Mouse (Mus musculus): ENCODE measurements around the gene Rgs3. TPM values are rescaled to one million over a fixed set of nuclear protein-coding genes. Genes with fewer than 3 reads are reported as not detected.

Rgs3 gene
- polyA plus RNA-seq, 1 experiment = 43.1 TPM

- Histone ChIP-seq H3K4me1 (ENCODE audit: control insufficient read depth, insufficient read depth, low read length) (no peaks in the 10 kb centered on the region), H3K27me3 (replicated peaks; ENCODE audit: control insufficient read depth, insufficient read depth, low read length) (no peaks in the 10 kb centered on the region), H3K36me3 (ENCODE audit: control insufficient read depth, insufficient read depth, low read length) (no peaks in the 10 kb centered on the region), H3K27ac (ENCODE audit: insufficient read depth, low read depth, low read length) (no peak overlapping the region), H3K4me3 (ENCODE audit: insufficient read depth, low read depth, low read length) (no peak overlapping the region)
- TF ChIP-seq CTCF (conservative IDR thresholded peaks at IDR 0.05; ENCODE audit: insufficient read depth, insufficient read length, low read depth, low read length) = no peak
- no peak for TF ChIP-seq POLR2A (IDR thresholded peaks at IDR 0.05; ENCODE audit: low read depth, low read length)
- DNase-seq = no peak
Measured at GRCm38 (mm10) chr4:62544801-62545200, 14.8 kb upstream of the Rgs3 start.

- no peaks in the 10 kb centered on the region for H3K4me1 ChIP-seq (ENCODE audit: control insufficient read depth, insufficient read depth, low read length)
- DNase-seq = no peak
- TF ChIP-seq POLR2A (IDR thresholded peaks at IDR 0.05; ENCODE audit: low read depth, low read length) = no peak
- TF ChIP-seq CTCF (conservative IDR thresholded peaks at IDR 0.05; ENCODE audit: insufficient read depth, insufficient read length, low read depth, low read length) = no peak
- H3K4me3 ChIP-seq (ENCODE audit: insufficient read depth, low read depth, low read length) = no peak overlapping the region
- H3K36me3 ChIP-seq (ENCODE audit: control insufficient read depth, insufficient read depth, low read length) = no peaks in the 10 kb centered on the region
- no peaks in the 10 kb centered on the region for H3K27me3 ChIP-seq (replicated peaks; ENCODE audit: control insufficient read depth, insufficient read depth, low read length)
- no peak overlapping the region for H3K27ac ChIP-seq (ENCODE audit: insufficient read depth, low read depth, low read length)
- whole genome bisulfite sequencing = 79% methylated on average over 7 of the region's 7 CpGs
Measured at GRCm38 (mm10) chr4:62551966-62552365, 7.7 kb upstream of the Rgs3 start.

- 46% methylated on average over 3 of the region's 3 CpGs for WGBS
- Histone ChIP-seq H3K27me3 (replicated peaks; ENCODE audit: control insufficient read depth, insufficient read depth, low read length) (no peaks in the 10 kb centered on the region), H3K27ac (ENCODE audit: insufficient read depth, low read depth, low read length) (no peak overlapping the region), H3K36me3 (ENCODE audit: control insufficient read depth, insufficient read depth, low read length) (no peaks in the 10 kb centered on the region), H3K4me1 (ENCODE audit: control insufficient read depth, insufficient read depth, low read length) (no peaks in the 10 kb centered on the region), H3K4me3 (ENCODE audit: insufficient read depth, low read depth, low read length) (no peak overlapping the region)
- DNase-seq = no peak
- TF ChIP-seq POLR2A (IDR thresholded peaks at IDR 0.05; ENCODE audit: low read depth, low read length) = no peak
- TF ChIP-seq CTCF (conservative IDR thresholded peaks at IDR 0.05; ENCODE audit: insufficient read depth, insufficient read length, low read depth, low read length) = no peak
Measured at GRCm38 (mm10) chr4:62557436-62557835, 2.2 kb upstream of the Rgs3 start.

- 25% methylated on average over 4 of the region's 4 CpGs for WGBS
- no peaks in the 10 kb centered on the region for H3K4me1 ChIP-seq (ENCODE audit: control insufficient read depth, insufficient read depth, low read length)
- H3K4me3 ChIP-seq (ENCODE audit: insufficient read depth, low read depth, low read length) = no peak overlapping the region
- no peaks in the 10 kb centered on the region for H3K36me3 ChIP-seq (ENCODE audit: control insufficient read depth, insufficient read depth, low read length)
- H3K27me3 ChIP-seq (replicated peaks; ENCODE audit: control insufficient read depth, insufficient read depth, low read length) = no peaks in the 10 kb centered on the region
- no peak overlapping the region for H3K27ac ChIP-seq (ENCODE audit: insufficient read depth, low read depth, low read length)
- peak; percentile 84 for DNase-seq
- TF ChIP-seq CTCF (conservative IDR thresholded peaks at IDR 0.05; ENCODE audit: insufficient read depth, insufficient read length, low read depth, low read length) (peak; percentile 19; the same call in 1 of the 2 replicates), POLR2A (IDR thresholded peaks at IDR 0.05; ENCODE audit: low read depth, low read length) (no peak)
Measured at GRCm38 (mm10) chr4:62560963-62561629, 1.4 kb downstream of the Rgs3 start.

GRCm38 (mm10) chr4:62561630-62562001 lies 2.0 kb downstream of the Rgs3 start:
- Histone ChIP-seq H3K27ac (ENCODE audit: insufficient read depth, low read depth, low read length) (no peak overlapping the region), H3K4me3 (ENCODE audit: insufficient read depth, low read depth, low read length) (no peak overlapping the region), H3K27me3 (replicated peaks; ENCODE audit: control insufficient read depth, insufficient read depth, low read length) (no peaks in the 10 kb centered on the region), H3K4me1 (ENCODE audit: control insufficient read depth, insufficient read depth, low read length) (no peaks in the 10 kb centered on the region), H3K36me3 (ENCODE audit: control insufficient read depth, insufficient read depth, low read length) (no peaks in the 10 kb centered on the region)
- DNase-seq = no peak
- 62% methylated on average over 3 of the region's 3 CpGs for WGBS
- TF ChIP-seq CTCF (conservative IDR thresholded peaks at IDR 0.05; ENCODE audit: insufficient read depth, insufficient read length, low read depth, low read length) (no peak), POLR2A (IDR thresholded peaks at IDR 0.05; ENCODE audit: low read depth, low read length) (no peak)

- no peaks in the 10 kb centered on the region for H3K4me1 ChIP-seq (ENCODE audit: control insufficient read depth, insufficient read depth, low read length)
- no peak overlapping the region for H3K4me3 ChIP-seq (ENCODE audit: insufficient read depth, low read depth, low read length)
- DNase-seq = no peak
- TF ChIP-seq CTCF (conservative IDR thresholded peaks at IDR 0.05; ENCODE audit: insufficient read depth, insufficient read length, low read depth, low read length) (no peak), POLR2A (IDR thresholded peaks at IDR 0.05; ENCODE audit: low read depth, low read length) (no peak)
- no peak overlapping the region for H3K27ac ChIP-seq (ENCODE audit: insufficient read depth, low read depth, low read length)
- H3K27me3 ChIP-seq (replicated peaks; ENCODE audit: control insufficient read depth, insufficient read depth, low read length) = no peaks in the 10 kb centered on the region
- no peaks in the 10 kb centered on the region for H3K36me3 ChIP-seq (ENCODE audit: control insufficient read depth, insufficient read depth, low read length)
- 67% methylated on average over 4 of the region's 4 CpGs for WGBS
Measured at GRCm38 (mm10) chr4:62562006-62562405, 2.4 kb downstream of the Rgs3 start.

- H3K36me3 ChIP-seq (ENCODE audit: control insufficient read depth, insufficient read depth, low read length) = no peaks in the 10 kb centered on the region
- no peak overlapping the region for H3K27ac ChIP-seq (ENCODE audit: insufficient read depth, low read depth, low read length)
- WGBS = 55% methylated on average over 4 of the region's 4 CpGs
- H3K4me3 ChIP-seq (ENCODE audit: insufficient read depth, low read depth, low read length) = no peak overlapping the region
- H3K27me3 ChIP-seq (replicated peaks; ENCODE audit: control insufficient read depth, insufficient read depth, low read length) = no peaks in the 10 kb centered on the region; the same call in 1 of the 2 replicates
- TF ChIP-seq CTCF (conservative IDR thresholded peaks at IDR 0.05; ENCODE audit: insufficient read depth, insufficient read length, low read depth, low read length) (no peak), POLR2A (IDR thresholded peaks at IDR 0.05; ENCODE audit: low read depth, low read length) (no peak)
- H3K4me1 ChIP-seq (ENCODE audit: control insufficient read depth, insufficient read depth, low read length) = no peaks in the 10 kb centered on the region
- no peak for DNase-seq
Measured at GRCm38 (mm10) chr4:62566530-62566929, 6.9 kb downstream of the Rgs3 start.

Data from kidney, adult 2 months (tissue).